Mouse (Mus musculus): Measurements from ENCODE around the gene 2510039O18Rik.

DNA sequence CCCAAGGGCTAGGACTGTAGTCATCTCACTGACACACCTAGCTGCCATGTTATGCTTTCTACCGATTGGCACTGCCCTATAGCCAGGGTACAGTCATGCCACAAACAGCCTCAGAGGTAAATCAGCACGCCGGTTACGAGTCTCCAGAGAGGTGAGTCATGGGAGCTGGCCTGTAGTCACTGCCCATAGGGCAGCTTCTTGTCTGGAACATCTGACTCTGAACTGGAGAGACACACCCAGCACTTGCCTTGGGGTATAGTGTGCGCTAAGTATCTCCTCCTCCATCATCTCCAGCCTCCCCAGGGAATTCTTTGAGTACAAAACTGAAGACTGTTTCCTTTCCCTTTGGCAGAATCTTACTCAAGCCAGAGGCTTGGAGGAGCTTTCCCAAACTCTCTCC is 34.5 kb upstream of the 2510039O18Rik start:
- TF ChIP-seq CTCF (IDR thresholded peaks at IDR 0.05) (no peak), EP300 (IDR thresholded peaks at IDR 0.05; ENCODE audit: insufficient read depth, low read depth, low read length) (no peak)

All from heart, adult 2 months (tissue).